Mouse (Mus musculus) hindbrain, embryonic 15.5 days (tissue): ENCODE results near the gene Klhl21. TPM values are rescaled to one million over a fixed set of nuclear protein-coding genes. Genes with fewer than 3 reads are reported as not detected.
A peak's percentile ranks its signal among the peaks of the same experiment; 100 is the strongest.
"Not testable (repeated sequence)": the region's sequence is repeated elsewhere in the genome, so short reads cannot be mapped to it uniquely, and the experiment has no call there.

ENCODE experiments used
- ATAC-seq: fragments of 200-750 bp; cut with Nextera tagmentation; 2 replicates; pipeline ENCODE4 v1.8.0; 2017; ENCODE audit warnings: low read depth, moderate number of reproducible peaks, moderate TSS enrichment; ENCODE audit not compliant: low FRiP score
- H3K27ac ChIP-seq: fragments of 300-500 bp; sonication (generic); replicated peaks from 2 replicates; pipeline ENCODE4 v1.5.1; 2015; ENCODE audit warnings: mild to moderate bottlenecking, inconsistent platforms
- H3K27me3 ChIP-seq: fragments of 300-500 bp; sonication (generic); 2 replicates; pipeline ENCODE4 v1.6.1; 2015; ENCODE audit warnings: control low read depth, inconsistent platforms
- H3K36me3 ChIP-seq: fragments of 300-500 bp; sonication (generic); 2 replicates; pipeline ENCODE4 v1.6.1; 2015; ENCODE audit warnings: control low read depth, inconsistent platforms
- H3K4me1 ChIP-seq: fragments of 300-500 bp; sonication (generic); replicated peaks from 2 replicates; pipeline ENCODE4 v1.6.1; 2015; ENCODE audit warnings: control low read depth, inconsistent platforms
- H3K4me2 ChIP-seq: fragments of 300-500 bp; sonication (generic); 2 replicates; pipeline ENCODE4 v1.6.1; 2015; ENCODE audit warnings: moderate library complexity, mild to moderate bottlenecking, inconsistent platforms
- H3K4me3 ChIP-seq: fragments of 300-500 bp; sonication (generic); 2 replicates; pipeline ENCODE4 v1.5.1; 2015; ENCODE audit warnings: mild to moderate bottlenecking, inconsistent platforms
- H3K9ac ChIP-seq: fragments of 300-500 bp; sonication (generic); 2 replicates; pipeline ENCODE4 v1.6.1; 2015; ENCODE audit warnings: inconsistent platforms
- H3K9me3 ChIP-seq: fragments of 300-500 bp; sonication (generic); 2 replicates; pipeline ENCODE4 v1.6.1; 2016; ENCODE audit warnings: control low read depth, inconsistent platforms
- WGBS: fragments of 180-500 bp; shearing (Covaris S2); methylation state at CpG from one replicate; pipeline ENCODE4 v1.1.7; 2015; 5-methylcytosine and 5-hydroxymethylcytosine counted together
- polyA plus RNA-seq: library from polyadenylated mRNA; unstranded; fragments of >200 nt; fragmentation: Nextera tagmentation; extraction: Ambion mirVana; gene quantifications from 2 replicates; pipeline ENCODE4 v1.2.1, GENCODE M21; 2015

Gene Klhl21
- polyA plus RNA-seq, 1 experiment from 2014 or later: 5.4 TPM

- Histone ChIP-seq H3K4me3 (peak overlapping the region; percentile 84), H3K9me3 (no peaks in the 10 kb centered on the region), H3K36me3 (peaks cover 2% of the 10 kb centered on the region; the same call in 1 of the 2 replicates), H3K9ac (peak overlapping the region; percentile 88), H3K27ac (peak overlapping the region; percentile 70; the same call in 1 of the 2 replicates), H3K4me1 (peaks cover 56% of the 10 kb centered on the region), H3K4me2 (peak overlapping the region; percentile 99), H3K27me3 (no peaks in the 10 kb centered on the region)
- ATAC-seq: no peak
- 63% methylated on average over 15 of the region's 15 CpGs for WGBS
Measured at GRCm38 (mm10) chr4:152028456-152028855, 19.9 kb downstream of the Klhl21 start.

DNA sequence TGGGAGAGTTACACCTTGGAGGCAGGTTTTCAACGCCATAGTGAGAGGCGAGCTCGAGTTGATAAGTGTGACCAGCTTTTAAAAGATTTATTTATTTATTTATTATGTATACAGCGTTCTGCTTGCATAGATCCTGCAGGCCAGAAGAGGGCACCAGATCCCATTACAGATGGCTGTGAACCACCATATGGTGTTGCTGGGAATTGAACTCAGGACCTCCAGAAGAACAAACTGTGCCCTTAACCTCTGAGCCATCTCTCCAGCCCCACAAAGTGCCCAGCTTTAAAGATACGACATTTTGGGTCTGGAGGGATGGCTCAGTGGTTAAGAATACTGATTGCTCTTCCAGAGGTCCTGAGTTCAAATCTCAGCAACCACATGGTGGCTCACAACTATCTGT is 20.5 kb downstream of the Klhl21 start:
- no peaks in the 10 kb centered on the region for H3K27me3 ChIP-seq
- WGBS: 37% methylated on average over 5 of the region's 5 CpGs
- no peak overlapping the region for H3K9ac ChIP-seq
- no peaks in the 10 kb centered on the region for H3K9me3 ChIP-seq
- H3K4me3 ChIP-seq: no peak overlapping the region
- no peaks in the 10 kb centered on the region for H3K36me3 ChIP-seq
- H3K4me1 ChIP-seq: peaks cover 51% of the 10 kb centered on the region
- ATAC-seq: no peak
- no peak overlapping the region for H3K27ac ChIP-seq
- peak overlapping the region; percentile 99 for H3K4me2 ChIP-seq

GRCm38 (mm10) chr4:152029997-152030396 is 21.4 kb downstream of the Klhl21 start:
- 56% methylated on average over 4 of the region's 4 CpGs for WGBS
- no peak overlapping the region for H3K4me3 ChIP-seq
- peak overlapping the region; percentile 20 for H3K4me2 ChIP-seq
- peaks cover 42% of the 10 kb centered on the region for H3K4me1 ChIP-seq
- no peak for ATAC-seq
- no peak overlapping the region for H3K27ac ChIP-seq
- H3K36me3 ChIP-seq: no peaks in the 10 kb centered on the region
- no peaks in the 10 kb centered on the region for H3K9me3 ChIP-seq
- no peak overlapping the region for H3K9ac ChIP-seq
- H3K27me3 ChIP-seq: no peaks in the 10 kb centered on the region

- Histone ChIP-seq H3K4me3 (no peak overlapping the region), H3K27me3 (no peaks in the 10 kb centered on the region)
- WGBS: 92% methylated on average over 13 of the region's 13 CpGs
Measured at GRCm38 (mm10) chr4:152032922-152033321, 24.3 kb downstream of the Klhl21 start.

DNA sequence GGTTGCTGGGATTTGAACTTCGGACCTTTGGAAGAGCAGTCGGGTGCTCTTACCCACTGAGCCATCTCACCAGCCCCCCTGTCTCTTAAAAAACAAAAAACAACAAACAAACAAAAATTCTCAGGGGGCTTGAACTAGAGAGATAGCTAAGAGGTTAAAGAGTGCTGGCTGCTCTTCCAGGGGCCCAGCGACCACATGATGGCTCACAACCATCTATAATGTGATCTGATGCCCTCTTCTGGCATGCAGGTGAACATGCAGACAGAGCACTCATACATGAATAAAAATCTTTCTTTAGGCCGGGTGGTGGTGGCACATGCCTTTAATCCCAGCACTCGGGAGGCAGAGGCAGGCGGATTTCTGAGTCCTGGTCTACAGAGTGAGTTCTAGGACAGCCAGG is 27.9 kb downstream of the Klhl21 start:
- not testable (repeated sequence) for H3K27ac ChIP-seq, H3K36me3 ChIP-seq, H3K27me3 ChIP-seq, H3K4me3 ChIP-seq, H3K4me2 ChIP-seq, H3K9me3 ChIP-seq, ATAC-seq, H3K9ac ChIP-seq
- H3K4me1 ChIP-seq: peaks cover 14% of the 10 kb centered on the region
- WGBS: 92% methylated on average over 6 of the region's 6 CpGs

More at GRCm38 (mm10) chr4:152032922-152033321, 24.3 kb downstream of the Klhl21 start:
- Histone ChIP-seq H3K36me3 (no peaks in the 10 kb centered on the region), H3K4me2 (no peak overlapping the region), H3K9me3 (no peaks in the 10 kb centered on the region), H3K27ac (no peak overlapping the region), H3K4me1 (peaks cover 20% of the 10 kb centered on the region), H3K9ac (no peak overlapping the region)
- no peak for ATAC-seq

- peak within 1 kb of the TSS; percentile 72 for H3K27ac ChIP-seq
- H3K4me1 ChIP-seq: peaks cover 14% of the 10 kb centered on the region
- no peaks in the 10 kb centered on the region for H3K27me3 ChIP-seq
- H3K36me3 ChIP-seq: peaks cover 20% of the 10 kb centered on the region
- peak within 1 kb of the TSS; percentile 96 for H3K4me3 ChIP-seq
- peak within 1 kb of the TSS; percentile 84 for H3K4me2 ChIP-seq
- H3K9ac ChIP-seq: peak within 1 kb of the TSS; percentile 82
- peak; percentile 23; the same call in 1 of the 2 replicates for ATAC-seq
- H3K9me3 ChIP-seq: no peaks in the 10 kb centered on the region
- WGBS: 49% methylated on average over 10 of the region's 10 CpGs
Measured at GRCm38 (mm10) chr4:152038225-152038984, 29.8 kb downstream of the Klhl21 start, which contains the start of gene Tas1r1. Gene Tas1r1 (minus strand): TSS chr4:152038568.

DNA sequence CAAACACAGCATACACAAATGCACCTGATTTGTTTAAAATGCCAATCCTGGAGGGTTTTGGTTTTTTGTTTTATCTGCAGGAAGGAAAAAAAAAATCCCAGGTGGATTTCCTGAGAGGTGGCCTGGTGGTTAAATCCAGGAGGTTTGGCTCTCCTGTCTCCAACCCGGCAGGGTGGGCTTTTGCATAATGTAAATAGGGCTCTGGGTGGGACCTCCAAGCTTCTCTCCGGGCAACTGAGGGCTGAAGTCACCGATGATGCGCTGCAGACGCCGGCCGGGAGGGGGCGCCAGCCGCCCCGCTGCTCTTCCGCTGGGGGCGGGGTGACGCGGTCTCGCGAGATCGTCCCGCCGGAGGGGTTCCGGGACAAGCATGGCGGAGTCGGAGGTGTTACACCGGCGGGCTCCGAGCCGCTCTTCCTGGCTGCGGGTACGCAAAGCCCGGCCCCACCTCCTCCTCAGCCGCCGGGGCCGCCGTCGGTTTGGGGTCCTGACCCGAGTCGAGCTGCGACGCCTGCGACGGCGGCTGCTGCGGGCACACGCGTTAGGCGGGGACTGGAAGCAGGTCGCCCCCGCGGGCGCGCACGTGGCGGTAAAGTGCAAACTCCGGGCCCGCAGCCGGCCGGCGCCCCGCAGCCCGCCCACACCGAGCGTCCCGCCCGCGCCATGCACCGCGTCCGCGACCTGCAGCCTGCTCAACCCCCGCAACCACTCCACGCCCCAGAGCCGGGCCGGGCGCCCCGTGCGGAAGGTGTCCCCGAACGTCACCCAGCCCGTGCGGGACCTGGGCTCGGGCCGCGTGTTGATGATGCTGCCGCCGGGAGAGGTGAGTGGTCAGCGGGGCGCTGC is 30.6 kb downstream of the Klhl21 start, which contains the start of gene Nol9:
Gene Nol9, plus strand, starts transcription at position 337 of the 846 bp plus-strand sequence.
- Histone ChIP-seq H3K9ac (peak within 1 kb of the TSS; percentile 82), H3K36me3 (peaks cover 23% of the 10 kb centered on the region), H3K9me3 (no peaks in the 10 kb centered on the region), H3K27me3 (no peaks in the 10 kb centered on the region), H3K4me1 (peaks cover 14% of the 10 kb centered on the region), H3K4me2 (peak within 1 kb of the TSS; percentile 84), H3K27ac (peak within 1 kb of the TSS; percentile 72), H3K4me3 (peak within 1 kb of the TSS; percentile 96)
- under 1% methylated on average over 45 of the region's 86 CpGs for WGBS
- peak; percentile 89 for ATAC-seq

GRCm38 (mm10) chr4:152039831-152040310 is 31.3 kb downstream of the Klhl21 start:
- H3K27ac ChIP-seq: peak overlapping the region; percentile 72; the same call in 1 of the 2 replicates
- peak overlapping the region; percentile 84 for H3K4me2 ChIP-seq
- 4% methylated on average over 25 of the region's 25 CpGs for WGBS
- no peak for ATAC-seq
- peaks cover 14% of the 10 kb centered on the region for H3K4me1 ChIP-seq
- H3K4me3 ChIP-seq: peak overlapping the region; percentile 96
- H3K9ac ChIP-seq: peak overlapping the region; percentile 82
- peaks cover 27% of the 10 kb centered on the region for H3K36me3 ChIP-seq
- H3K27me3 ChIP-seq: no peaks in the 10 kb centered on the region
- H3K9me3 ChIP-seq: no peaks in the 10 kb centered on the region

DNA sequence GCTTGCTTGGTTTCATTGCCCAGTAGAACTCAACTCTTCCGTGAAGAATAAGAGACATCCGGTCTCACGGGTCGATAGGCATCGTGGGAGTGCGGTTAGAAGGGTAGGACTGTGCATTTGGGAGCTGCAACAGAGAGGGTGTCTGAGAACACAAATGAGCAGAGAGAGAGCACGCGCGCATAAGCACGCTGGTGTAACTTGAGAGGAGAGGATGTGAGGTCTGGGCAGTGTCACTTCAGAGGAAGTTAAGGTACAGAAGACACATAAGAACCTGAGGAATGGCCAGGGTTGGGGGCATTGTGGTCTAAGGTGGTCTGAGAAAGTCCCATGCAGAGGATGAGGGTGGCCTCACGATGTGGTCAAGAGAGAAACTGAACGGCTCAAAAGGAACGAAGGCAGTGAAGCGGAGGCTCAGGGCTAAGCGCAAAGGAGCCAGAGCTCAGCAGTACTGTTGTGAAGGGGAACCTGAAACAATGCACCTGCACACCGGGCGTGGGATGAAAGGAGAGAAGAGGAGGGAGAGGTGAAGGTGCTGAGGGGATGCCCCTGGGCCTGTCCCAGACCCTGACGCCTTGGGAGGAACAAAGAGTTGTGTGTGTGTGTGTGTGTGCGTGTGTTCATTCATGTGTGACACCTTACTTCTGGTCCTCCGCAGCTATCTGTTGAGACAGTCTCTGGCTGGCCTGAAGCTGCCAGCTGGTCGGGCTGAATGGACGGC is 33.5 kb downstream of the Klhl21 start:
- H3K9ac ChIP-seq: no peak overlapping the region
- no peaks in the 10 kb centered on the region for H3K9me3 ChIP-seq
- H3K36me3 ChIP-seq: peaks cover 45% of the 10 kb centered on the region
- peaks cover 14% of the 10 kb centered on the region for H3K4me1 ChIP-seq
- H3K27me3 ChIP-seq: no peaks in the 10 kb centered on the region
- no peak overlapping the region for H3K27ac ChIP-seq
- no peak overlapping the region for H3K4me2 ChIP-seq
- no peak for ATAC-seq
- no peak overlapping the region for H3K4me3 ChIP-seq
- 95% methylated on average over 22 of the region's 22 CpGs for WGBS

GRCm38 (mm10) chr4:152043171-152043570 is 34.6 kb downstream of the Klhl21 start:
- H3K27ac ChIP-seq: no peak overlapping the region
- 90% methylated on average over 3 of the region's 3 CpGs for WGBS
- H3K27me3 ChIP-seq: no peaks in the 10 kb centered on the region
- peaks cover 14% of the 10 kb centered on the region for H3K4me1 ChIP-seq
- no peaks in the 10 kb centered on the region for H3K9me3 ChIP-seq
- H3K4me3 ChIP-seq: no peak overlapping the region
- no peak overlapping the region for H3K9ac ChIP-seq
- no peak overlapping the region for H3K4me2 ChIP-seq
- no peak for ATAC-seq
- peaks cover 55% of the 10 kb centered on the region for H3K36me3 ChIP-seq

DNA sequence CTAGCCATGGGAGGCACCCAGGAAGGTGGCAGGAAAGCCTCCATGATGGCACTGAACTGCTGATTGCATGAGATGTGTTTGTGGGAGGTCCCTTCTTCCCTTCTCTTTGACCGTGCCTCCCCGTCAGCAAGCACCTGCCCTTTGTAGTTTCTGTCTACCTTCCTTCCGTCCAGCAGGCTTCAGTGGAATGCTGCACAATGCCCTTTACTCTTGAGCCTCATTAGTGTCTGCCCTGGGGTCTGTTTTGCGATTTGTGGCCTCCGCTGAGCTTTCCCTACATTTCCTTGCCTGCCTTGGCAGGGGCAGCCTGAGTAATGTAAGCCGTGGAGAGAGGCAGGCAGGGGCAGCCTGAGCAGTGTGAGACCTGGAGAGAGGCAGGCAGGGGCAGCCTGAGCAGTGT is 36.0 kb downstream of the Klhl21 start:
- H3K27me3 ChIP-seq: no peaks in the 10 kb centered on the region
- no peak overlapping the region for H3K4me3 ChIP-seq
- 79% methylated on average over 6 of the region's 6 CpGs for WGBS
- peaks cover 63% of the 10 kb centered on the region for H3K36me3 ChIP-seq
- peaks cover 10% of the 10 kb centered on the region for H3K4me1 ChIP-seq
- ATAC-seq: no peak
- H3K4me2 ChIP-seq: no peak overlapping the region
- no peak overlapping the region for H3K9ac ChIP-seq
- H3K9me3 ChIP-seq: no peaks in the 10 kb centered on the region
- no peak overlapping the region for H3K27ac ChIP-seq
